Mouse (Mus musculus): ENCODE measurements around the gene Dnah9. TPM values are rescaled to one million over a fixed set of nuclear protein-coding genes. Genes with fewer than 3 reads are reported as not detected.

Gene Dnah9
- total RNA-seq, 2 experiments from 2014 or later, result 1.0 TPM; not detected in 1

DNA sequence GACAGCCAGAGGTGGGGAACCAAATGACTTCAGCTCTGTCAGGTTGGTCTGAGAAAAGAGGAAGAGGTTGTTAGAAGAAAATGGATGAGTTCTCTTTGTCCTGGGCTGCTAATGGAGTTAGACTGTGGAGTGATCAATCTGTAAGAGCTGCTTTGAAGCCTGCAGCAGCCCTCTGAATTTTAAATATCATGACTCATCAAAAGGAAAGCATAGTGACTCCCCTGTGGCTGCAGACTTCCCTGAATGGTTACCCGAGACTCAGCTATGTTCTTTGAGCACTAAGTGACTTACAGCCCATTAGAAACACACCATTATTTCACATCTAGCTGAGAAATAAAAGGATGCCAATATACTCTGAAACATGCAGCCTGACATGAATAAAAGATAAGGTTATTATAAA is 240.4 kb downstream of the Dnah9 start:
- no peak for DNase-seq

DNA sequence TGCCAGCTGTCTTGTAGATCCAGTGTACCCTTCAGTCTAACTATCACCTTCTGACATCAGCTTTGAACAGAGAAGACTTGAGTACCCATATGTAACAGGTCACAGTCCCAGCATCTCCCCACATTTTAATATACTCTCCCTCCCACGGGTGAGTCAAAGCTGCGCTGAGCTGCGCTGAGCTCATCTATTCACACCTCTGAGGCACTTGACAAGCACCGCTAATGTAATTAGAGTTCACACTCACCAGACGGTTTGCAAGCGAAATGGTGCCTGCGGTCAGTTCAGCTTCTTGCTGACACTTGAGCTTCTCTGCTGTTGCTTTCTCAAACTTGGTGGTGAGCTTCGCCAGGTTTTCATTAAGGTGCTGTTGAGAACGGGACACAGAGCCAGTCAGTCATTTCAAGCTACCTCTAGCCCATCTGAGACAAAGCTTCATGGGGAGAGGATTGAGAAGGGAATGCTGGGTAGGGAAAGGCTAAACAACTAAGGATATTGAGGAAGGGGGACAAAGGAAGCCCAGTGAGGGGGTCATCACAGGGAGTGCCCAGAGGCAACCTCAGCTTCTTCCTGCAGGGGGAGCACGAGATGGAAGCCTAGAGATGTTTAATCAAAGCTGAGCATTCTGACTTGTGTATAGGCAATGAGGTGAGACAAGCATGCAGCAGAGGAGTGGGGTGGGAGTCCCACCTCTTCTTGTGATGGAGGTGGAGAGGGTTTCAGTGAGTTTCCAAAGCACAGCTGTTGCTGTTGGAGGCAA is 249.7 kb downstream of the Dnah9 start:
- no peak for DNase-seq

DNA sequence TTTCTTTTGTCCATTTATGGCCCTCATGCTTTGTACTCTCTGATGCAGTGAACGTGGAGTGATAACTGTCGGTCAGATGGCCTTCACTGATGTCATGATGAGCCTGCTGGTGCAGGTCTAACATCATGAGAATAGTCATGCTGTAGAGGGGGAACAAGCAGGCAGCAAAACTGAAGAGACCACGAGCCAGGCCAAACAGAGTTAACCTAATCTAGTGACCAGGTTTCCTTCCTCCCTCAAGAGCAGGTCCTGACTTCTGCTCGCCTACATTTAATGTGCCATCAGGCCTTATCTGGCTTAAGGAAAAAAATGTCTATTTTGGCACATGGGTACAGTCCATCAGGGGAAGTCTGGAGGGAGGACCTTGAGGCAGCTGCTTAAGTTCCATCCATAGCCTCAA is 259.2 kb downstream of the Dnah9 start:
- DNase-seq, result no peak

DNA sequence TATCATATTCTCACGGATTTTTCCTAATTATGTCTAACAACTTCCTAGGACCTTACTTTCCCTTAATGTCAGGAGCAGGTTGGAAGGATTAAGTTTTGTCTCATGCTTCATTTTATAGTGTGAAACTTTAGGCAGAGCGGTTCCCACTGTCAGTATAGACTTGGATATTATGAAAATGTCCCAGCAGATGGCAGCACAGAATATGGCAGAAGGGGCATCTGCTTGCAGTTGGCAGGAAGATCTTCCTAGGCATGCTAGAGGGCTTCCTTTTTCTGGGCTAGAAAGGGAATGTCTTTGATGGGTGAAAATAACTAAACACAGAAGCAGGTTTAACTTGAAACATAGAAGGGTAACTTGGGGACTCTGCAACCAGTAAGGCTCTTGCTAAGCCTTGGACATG is 262.9 kb downstream of the Dnah9 start:
- peak in 1 of 2 experiments; percentile 14 for DNase-seq

DNA sequence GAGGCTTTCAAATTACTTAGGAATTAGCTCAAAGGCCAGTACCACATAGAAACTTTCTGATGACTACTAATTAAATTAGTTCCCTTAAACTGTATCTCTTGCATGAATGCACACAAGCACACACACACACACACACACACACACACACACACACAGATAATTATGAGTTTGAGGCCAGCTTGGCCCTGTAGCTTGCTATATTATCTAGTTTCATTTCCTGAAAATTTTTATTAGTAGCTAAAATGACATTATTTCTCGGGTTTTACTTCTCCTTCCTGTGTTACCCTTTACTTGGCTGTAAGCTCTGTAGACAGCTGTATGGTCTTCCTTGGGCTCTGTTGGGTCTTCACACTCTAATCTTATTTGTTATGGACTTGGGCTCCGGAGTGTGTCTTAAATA is 264.4 kb downstream of the Dnah9 start:
- DNase-seq, result no peak

DNA sequence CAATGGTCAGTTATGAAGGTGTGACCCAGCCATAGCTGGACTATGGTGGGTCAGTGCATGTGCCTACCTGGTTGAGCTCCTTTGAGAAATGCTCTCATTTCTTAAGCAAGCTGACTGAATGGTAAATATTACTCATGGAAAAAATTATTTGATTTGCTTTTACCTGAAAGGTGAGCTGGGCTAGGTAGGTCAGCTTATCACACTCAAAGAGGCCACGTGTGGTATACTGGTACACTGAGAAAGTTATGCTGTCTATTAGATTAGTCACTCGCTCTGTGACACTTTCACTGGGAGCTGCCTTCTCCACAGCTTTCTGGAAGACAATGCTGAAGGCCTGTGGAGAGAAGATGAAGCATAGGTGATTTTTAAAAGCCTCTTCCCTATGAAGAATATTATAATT is 286.9 kb downstream of the Dnah9 start:
- DNase-seq, result no peak

DNA sequence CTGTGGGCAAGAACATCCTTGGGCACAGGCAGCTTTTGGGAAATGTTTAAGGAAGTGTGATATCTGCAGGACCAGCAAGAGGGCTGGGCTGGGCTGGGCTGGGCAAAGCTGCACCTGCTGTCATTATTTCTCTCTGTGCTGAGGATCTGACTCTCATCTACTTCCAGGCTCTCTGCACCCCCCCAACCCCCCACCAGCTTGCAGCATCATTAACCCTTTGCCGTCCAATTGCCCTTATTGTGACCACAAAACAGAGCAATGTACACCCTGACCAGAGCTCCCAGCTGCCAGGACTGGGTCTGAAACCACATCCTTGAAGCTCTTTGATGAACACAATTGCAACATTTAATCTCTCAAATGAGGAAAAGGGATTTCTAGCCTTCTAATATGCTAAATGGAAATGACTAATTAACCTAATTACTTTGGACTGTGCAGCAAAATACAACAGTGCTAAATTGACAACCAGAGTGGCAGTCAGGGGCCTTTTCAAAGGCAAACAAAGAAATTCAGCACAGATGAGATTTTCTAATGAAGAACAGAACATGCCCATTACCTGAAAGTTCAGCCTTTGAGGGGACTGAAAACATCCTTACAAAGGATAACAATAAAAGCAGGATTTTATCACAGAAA is 291.1 kb downstream of the Dnah9 start:
- DNase-seq, result no peak

DNA sequence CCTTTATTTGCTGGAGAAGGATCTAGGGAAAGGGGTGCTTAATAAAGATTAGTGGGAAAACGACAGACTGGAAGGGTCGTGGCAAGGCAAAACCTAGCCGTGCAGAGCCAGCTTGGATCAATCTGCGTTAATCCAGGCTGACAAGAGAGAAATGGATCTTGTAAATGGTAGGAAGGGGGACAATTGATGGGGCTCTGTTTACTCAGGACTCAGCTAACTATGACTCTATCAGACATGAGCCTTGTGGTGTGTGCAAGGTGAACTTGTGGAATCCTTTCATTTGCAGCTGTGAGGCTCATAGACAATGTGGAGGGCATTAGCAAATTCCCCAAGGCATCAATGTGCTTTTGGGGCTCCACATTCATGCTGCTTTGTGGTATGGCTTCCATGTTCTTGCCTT is 306.9 kb downstream of the Dnah9 start:
- no peak for DNase-seq

DNA sequence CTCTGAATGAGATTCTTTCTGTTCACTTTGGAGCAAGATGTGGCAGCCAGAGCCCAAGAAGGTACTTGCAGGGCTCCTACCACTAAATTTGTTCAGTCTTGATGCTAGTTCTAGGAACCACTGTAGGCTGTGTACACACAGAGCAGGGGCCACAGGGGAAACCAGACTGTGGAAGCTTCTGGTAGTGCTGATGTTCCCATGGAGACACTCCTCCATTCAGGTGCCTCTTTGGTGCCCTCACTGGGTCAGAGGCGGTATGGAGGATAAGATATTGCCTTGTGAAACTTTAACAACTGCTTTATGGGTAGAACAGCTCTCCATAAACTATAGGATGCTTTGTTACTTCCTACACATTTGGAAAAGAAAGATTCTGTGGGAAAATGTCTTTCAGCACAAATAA is 316.3 kb downstream of the Dnah9 start:
- DNase-seq, result no peak

DNA sequence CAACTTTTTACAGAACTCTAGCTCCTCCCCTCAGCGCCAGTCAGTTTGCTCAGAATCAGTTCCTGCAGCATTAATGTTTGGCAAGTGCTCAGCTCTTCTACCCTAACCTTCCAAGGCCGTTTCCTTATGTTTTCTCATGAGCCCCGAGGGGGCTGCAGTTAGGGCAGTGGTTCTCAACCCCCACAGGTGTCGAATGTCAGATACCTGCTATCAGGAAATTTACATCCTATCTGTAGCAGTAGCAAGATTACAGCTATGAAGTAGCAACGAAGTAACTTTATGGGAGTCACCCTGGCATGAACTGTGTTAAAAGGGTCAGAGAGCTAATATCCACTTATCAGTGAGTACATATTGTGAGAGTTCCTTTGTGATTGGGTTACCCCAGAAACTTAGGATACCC is 321.9 kb downstream of the Dnah9 start:
- DNase-seq, result no peak

DNA sequence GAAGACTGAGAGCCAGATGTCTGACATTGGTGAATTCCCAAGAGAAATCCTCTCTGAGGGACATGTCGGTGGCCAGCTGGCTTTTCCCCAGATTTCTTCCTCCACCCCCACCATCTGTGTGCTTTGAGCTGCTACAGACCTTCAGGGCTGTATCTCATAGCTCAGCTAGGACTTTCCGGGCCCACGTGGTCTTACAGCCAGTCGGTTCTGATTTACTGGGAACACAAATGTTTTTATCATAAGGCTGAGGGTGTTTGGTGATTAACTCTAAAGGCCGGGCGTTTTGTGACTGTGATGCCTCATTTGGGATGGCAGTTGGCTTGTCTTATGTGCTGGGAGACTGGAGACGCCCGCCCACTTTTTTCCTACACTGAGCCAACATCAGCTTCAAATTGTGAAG is 329.4 kb downstream of the Dnah9 start:
- DNase-seq, result peak in 1 of 2 experiments; percentile 34

DNA sequence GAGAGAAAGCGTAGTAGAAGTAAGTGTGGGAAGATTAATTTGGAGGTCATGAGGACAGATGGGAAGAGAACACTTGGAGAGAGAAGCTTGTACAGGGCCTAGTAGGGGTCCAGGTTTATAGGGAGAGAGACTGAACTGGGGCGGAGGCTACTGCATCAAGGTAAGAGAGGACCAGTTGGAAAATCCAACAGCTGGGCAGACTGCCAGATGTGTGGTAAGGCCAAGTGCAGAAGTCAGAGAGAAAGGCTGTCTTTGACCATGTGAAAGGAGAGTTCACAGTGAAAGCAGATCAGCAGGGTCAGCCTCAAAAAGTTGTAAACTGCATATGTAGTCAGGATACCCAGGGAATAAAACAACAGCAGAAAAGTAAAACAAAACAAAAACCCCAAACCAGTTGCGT is 343.8 kb downstream of the Dnah9 start:
- no peak for DNase-seq

DNA sequence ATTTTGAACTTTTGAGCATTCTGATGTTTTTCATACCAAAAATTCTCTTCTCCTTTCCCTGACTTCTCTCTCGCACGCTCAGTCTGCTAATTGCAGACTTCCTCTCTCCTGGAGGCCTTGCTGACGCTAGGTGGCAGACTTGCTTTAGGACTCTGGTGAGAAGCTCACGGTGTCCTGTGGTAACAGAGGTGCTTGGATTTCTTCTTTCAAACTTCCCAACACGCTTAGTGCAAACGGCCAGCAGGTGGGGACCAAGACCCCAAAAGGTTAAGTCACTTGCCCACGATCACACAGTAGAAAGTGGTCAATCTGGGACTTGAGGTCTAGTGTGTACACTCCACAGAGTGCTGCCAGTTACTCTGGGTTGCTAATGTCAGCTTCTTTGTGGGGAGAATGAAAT is 347.5 kb downstream of the Dnah9 start:
- peak; percentile 52 to 79 for DNase-seq

DNA sequence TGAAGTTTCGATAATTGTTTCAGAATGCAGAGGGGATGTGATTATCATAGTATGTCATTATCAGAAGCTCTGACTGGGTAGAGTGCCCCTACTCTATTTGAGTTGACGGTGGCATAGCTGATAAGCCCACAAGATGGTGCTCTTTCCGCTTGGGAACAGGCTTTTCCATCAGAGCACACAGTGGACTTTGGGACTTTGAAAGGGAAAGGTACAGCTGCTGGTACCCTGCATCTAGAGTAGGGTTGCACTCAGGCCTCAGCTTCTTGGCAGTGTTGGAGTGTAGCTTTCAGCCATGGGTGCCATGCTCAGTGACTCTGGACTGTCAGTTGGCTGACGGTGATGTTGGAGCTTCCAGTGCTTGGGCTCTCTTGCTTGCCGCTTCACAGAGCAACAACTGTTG is 348.1 kb downstream of the Dnah9 start:
- DNase-seq, result no peak

DNA sequence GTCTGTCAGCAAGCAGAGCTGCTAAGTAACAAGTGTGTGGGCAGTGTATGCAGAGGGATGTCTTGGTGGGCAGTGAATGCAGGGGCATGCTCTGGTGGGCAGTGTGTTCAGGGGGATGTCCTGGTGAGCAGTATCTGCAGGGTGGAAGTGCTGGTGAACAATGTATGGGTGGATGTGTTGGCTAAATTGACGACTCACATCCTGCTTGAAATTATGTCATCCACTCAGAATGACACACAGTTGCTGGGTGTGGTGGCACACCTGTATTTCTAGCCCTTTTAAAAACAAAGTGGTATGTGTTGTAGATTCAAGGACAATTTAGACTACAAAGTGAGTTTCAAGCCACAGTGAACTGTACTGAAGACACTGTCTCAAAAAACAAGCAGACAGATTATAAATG is 350.2 kb downstream of the Dnah9 start:
- DNase-seq, result no peak

DNA sequence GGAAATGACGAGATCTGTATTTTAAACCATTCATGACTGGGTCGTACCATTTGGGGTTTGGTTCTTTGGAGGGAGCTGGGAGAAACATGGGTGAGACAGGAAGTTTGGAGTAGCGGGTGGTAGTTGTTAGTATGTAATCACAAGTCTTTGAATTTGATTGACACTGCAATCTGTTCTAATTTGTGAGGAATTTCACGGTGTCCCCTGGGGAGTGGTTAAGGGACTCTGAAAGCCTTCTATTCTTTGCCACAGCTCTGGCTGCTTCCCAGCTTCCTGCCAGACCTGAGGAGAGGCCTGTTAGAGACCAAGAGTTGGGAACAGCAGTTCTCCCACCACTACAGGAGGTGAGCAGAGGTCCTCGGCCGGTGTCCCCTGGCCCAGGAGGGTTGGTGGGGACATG is 352.1 kb downstream of the Dnah9 start:
- no peak for DNase-seq

DNA sequence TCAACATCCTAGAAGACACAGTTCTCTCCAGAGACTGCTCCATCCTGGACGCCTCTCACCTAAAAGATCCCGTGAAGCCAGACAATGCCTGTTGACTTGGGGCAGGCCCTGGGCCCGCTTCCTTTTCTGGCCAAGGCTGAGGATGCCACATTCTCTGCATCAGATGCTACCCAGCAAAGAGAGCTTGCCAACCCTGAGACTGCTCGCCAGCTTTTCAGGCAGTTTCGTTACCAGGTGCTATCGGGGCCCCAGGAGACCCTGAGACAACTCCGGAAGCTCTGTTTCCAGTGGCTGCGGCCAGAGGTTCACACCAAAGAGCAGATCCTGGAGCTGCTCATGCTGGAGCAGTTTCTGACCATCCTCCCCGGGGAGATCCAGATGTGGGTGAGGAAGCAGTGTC is 354.0 kb downstream of the Dnah9 start:
- DNase-seq, result no peak

DNA sequence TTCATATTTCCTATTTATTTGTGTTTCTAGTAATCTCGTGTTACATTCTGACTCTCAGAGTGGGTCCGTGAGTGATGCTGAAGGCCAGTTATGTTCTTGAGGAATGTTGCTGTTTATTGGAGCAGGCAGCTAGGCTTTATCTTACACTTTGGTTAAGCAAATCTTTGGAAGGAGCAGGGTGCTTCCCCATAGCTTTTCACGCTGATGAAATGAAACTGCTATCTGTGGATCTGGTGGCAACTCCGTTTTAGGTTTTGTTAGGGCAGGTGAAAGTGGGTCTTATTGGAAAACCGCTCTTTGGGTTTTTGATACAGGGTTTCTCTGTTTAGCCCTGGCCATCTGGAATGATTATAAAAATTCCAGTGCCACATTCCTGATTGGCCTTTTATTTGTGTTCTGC is 356.3 kb downstream of the Dnah9 start:
- DNase-seq, result no peak

DNA sequence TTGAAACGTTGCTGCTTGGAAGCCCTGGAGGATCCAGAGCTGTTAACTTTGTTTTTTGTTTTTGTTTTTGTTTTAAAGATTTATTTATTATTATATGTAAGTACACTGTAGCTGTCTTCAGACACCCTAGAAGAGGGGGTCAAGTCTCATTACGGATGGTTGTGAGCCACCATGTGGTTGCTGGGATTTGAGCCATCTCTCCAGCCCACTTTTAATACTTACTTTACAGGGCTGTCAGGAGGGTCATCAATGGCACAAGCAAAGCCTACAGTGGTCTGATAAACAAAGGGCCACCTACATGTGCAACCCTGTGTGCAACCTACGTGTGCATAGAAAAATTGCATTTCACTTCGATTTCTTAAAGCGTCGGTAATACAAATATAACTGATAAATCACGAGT is 360.8 kb downstream of the Dnah9 start:
- DNase-seq, result no peak

DNA sequence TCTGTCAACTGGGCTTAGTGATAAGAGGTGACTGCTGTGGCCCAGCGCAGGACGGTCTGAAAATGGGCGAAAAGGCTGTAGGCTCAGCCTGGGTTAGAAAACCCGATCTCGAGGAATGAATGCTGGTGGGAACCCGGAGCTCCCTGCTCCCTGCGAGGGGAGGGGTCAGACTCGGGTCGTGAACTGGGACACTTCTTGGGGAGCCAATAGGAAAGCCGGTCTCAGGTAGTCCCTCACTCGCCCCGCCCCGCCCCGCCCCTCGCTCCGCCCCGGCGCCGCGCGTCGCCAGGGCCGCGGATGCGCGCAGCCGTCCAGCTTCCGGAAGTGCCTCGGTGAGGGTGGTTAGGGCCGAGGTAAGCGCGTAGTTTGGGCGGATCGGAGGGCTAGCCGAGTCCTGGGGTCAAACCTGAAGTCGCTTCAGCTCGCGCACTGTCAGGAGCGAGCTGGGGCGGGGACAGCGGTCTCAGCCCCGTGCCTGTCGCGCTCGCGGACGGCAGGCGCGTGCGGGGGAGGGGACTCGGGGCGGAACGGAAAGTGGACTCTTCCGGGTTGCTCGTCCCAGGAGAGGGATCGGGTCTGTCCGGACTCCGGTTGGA is 361.3 kb downstream of the Dnah9 start, which contains the start of gene Zkscan6:
TSS of gene Zkscan6 (plus strand) at position 267 of the 596 bp plus-strand sequence.
- peak; percentile 89 to 94 for DNase-seq

DNA sequence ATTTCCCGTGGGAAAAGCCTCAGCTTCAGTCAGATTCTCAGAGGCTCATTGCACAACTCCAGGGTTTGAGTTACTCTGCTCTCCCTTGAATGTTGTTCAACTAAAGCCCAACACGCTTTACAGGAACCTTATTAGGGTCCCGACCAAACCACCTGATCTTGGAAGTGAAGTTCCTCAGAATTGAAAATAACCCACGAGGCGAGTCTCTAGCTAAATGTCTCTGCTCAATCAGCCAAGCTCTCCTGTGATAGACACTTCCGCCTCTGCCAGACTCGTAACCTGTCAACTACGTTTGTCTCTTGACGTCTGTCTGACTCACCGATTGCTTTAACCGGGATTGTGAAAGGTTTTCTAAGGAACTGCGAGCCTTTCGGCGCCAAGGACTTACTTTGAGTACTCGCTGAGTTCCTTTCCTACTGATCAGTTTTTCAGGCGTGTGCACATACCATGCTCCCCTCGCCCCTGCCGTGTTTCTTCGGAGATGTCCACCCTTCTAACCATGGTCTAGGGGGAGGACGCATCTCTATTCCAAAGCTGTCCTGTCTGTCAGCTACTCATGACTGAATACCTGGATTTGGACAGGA is 361.9 kb downstream of the Dnah9 start:
- DNase-seq, result peak in 1 of 2 experiments; percentile 47

DNA sequence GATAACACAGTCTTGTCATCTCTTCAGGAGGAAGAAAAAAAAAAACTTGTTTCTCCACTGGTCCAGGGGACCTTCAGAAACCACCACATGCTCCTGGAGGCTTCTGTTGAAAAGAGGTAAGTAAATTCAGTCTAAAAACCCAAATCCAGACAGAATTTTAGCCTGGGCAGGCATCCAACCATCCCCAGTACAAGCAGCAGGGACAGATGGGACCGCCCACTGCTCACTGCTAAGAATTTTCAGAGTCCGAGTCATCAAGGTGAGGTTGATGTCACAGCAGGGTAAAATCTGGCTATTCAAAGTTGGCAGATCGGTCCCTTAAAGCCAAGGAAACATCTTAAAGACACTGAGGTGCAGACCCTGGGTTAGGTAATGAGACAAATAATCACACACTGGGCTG is 366.5 kb downstream of the Dnah9 start:
- no peak for DNase-seq

DNA sequence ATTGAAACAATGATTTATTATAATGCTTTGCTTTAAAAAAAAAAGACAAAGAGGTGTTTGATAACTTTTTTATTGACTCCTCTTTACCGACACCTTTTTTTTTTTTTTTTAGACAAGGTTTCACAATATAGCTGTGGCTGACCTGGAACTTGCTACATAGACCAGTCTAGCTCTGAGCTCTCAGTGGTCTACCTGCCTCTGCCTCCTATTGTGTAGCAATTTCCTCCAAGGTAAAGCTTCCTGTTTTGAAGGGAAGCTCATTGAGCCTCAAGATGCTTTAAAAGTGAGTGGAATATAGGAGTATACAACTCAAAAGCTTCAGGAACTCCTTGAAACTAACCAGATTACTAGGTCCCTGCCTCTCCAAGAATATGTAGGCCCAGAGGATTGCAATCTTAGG is 372.5 kb downstream of the Dnah9 start:
- DNase-seq, result no peak

All from heart, adult 18-20 months (tissue).